Mouse (Mus musculus) brain, embryonic 14.5 days (tissue): ENCODE measurements around the gene Ino80d.

Experiments
- CTCF ChIP-seq: fragments of 200-500 bp; IDR thresholded peaks from 2 replicates; pipeline ENCODE4 v1.5.1; 2012; ENCODE audit warnings: inconsistent platforms, mild to moderate bottlenecking, moderate library complexity, borderline replicate concordance; ENCODE audit not compliant: insufficient read depth, insufficient read length; ENCODE audit errors: extremely low read depth
- POLR2A ChIP-seq: fragments of 200-500 bp; IDR thresholded peaks from 2 replicates; pipeline ENCODE4 v1.6.1; 2012; ENCODE audit warnings: mild to moderate bottlenecking, inconsistent platforms, borderline replicate concordance; ENCODE audit not compliant: poor library complexity, insufficient read depth, insufficient read length, severe bottlenecking; ENCODE audit errors: extremely low read depth

DNA sequence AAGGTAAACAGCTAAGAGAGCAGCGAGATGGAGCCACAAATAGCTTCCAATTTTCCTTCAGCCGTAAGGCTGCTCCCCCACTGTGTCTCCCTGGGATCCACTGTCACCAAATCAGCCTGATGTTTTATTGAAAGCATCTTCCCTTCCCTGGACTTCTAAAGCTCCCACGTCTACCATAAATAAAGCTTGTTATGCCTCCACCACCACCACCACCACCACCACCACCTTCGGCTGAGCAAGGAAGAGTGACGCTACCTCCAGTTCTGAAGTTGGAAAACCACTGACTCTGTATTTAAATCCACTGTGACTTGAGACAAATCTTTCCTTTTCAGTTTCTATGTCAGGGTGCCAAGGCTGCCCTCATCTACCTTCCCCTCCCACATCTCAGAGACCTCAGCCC is 167.5 kb downstream of the Ino80d start:
- TF ChIP-seq CTCF (no peak), POLR2A (no peak)
